In genomic region chr8:46225501-46225900, GRCm38 (mm10) we compare ENCODE assay signal across 27 mouse cellular contexts. TPM values are rescaled to one million over a fixed set of nuclear protein-coding genes. Genes with fewer than 3 reads are reported as not detected.
A peak's percentile ranks its signal among the peaks of the same experiment; 100 is the strongest.
DNase-seq lines count a peak whose midpoint lies in the region; ATAC-seq and TF ChIP-seq lines count a peak whose summit lies in the region.
"Had no signal": no experiment of that assay in that cellular context is flagged by ENCODE, and none has a peak within 500 bp of the region (broad histone marks: within the 10 kb centered on the region; RNA-seq: fewer than 3 reads in every experiment).

No protein-coding gene starts in this region.

- H3K9ac ChIP-seq in heart, adult 2 months (ENCODE audit: low read depth, low read length), result no peak overlapping the region
- no peak overlapping the region for H3K9ac ChIP-seq in heart, postnatal 0 days (replicated peaks; ENCODE audit: low read depth, low read length)
- H3K9ac ChIP-seq: forebrain, embryonic 15.5 days; hindbrain, embryonic 13.5 days; liver, embryonic 13.5 days had no signal

- no peak overlapping the region for H3K4me3 ChIP-seq in heart, adult 2 months
- no peak overlapping the region for H3K4me3 ChIP-seq in heart, postnatal 0 days (ENCODE audit: low read depth, low read length)
- H3K4me3 ChIP-seq: forebrain, embryonic 10.5 days; forebrain, embryonic 15.5 days; hindbrain, embryonic 13.5 days; liver, embryonic 13.5 days had no signal

- intact Hi-C loops in heart, adult 2 months (cut with DNase I), result no loop called here
- intact Hi-C loops in heart, postnatal 10 days (cut with DNase I), result no loop called here

- ATAC-seq in heart, postnatal 0 days (ENCODE audit: insufficient read depth, low read depth), result peak; percentile 22; the same call in 1 of the 2 replicates
- ATAC-seq: forebrain, embryonic 15.5 days; intestine, embryonic 16.5 days; midbrain, embryonic 16.5 days had no signal

- no peak for TF ChIP-seq EP300 in heart, adult 2 months (IDR thresholded peaks at IDR 0.05; ENCODE audit: insufficient read depth, low read depth, low read length)
- TF ChIP-seq EP300 in heart, postnatal 0 days (IDR thresholded peaks at IDR 0.05; ENCODE audit: low read depth), result no peak

- H3K27me3 ChIP-seq in heart, adult 2 months (ENCODE audit: control insufficient read depth, insufficient read depth, low read length), result no peaks in the 10 kb centered on the region
- H3K27me3 ChIP-seq in heart, postnatal 0 days (ENCODE audit: control insufficient read depth, insufficient read depth, low read length), result no peaks in the 10 kb centered on the region
- H3K27me3 ChIP-seq: forebrain, embryonic 15.5 days; liver, embryonic 13.5 days had no signal

- no peak for TF ChIP-seq POLR2A in heart, adult 2 months (IDR thresholded peaks at IDR 0.05; ENCODE audit: insufficient read depth, low read depth, low read length)

- H3K79me2 ChIP-seq in heart, adult 2 months (replicated peaks; ENCODE audit: control insufficient read depth, insufficient read depth, low read length), result no peaks in the 10 kb centered on the region

- no peaks in the 10 kb centered on the region; the same call in 1 of the 2 replicates for H3K4me1 ChIP-seq in heart, adult 2 months (ENCODE audit: control insufficient read depth, insufficient read depth, low read length)
- peaks cover 6% of the 10 kb centered on the region for H3K4me1 ChIP-seq in heart, postnatal 0 days (ENCODE audit: control insufficient read depth, insufficient read depth)
- H3K4me1 ChIP-seq: forebrain, embryonic 10.5 days; forebrain, embryonic 15.5 days; hindbrain, embryonic 13.5 days; liver, embryonic 13.5 days had no signal

- H3K9me3 ChIP-seq in heart, postnatal 0 days (replicated peaks; ENCODE audit: control insufficient read depth, low read length), result no peaks in the 10 kb centered on the region
- H3K9me3 ChIP-seq: forebrain, embryonic 10.5 days; forebrain, embryonic 15.5 days; G1E; hindbrain, embryonic 13.5 days; liver, embryonic 13.5 days had no signal

- H3K36me3 ChIP-seq in heart, adult 2 months (ENCODE audit: control insufficient read depth, insufficient read depth, low read length), result no peaks in the 10 kb centered on the region
- H3K36me3 ChIP-seq in heart, postnatal 0 days (replicated peaks; ENCODE audit: control insufficient read depth, insufficient read depth, low read length), result no peaks in the 10 kb centered on the region
- H3K36me3 ChIP-seq: forebrain, embryonic 10.5 days; forebrain, embryonic 15.5 days; G1E; hindbrain, embryonic 13.5 days; liver, embryonic 13.5 days had no signal

- no peak for TF ChIP-seq CTCF in heart, adult 2 months (IDR thresholded peaks at IDR 0.05)
- no peak for TF ChIP-seq CTCF in heart, postnatal 0 days (IDR thresholded peaks at IDR 0.05; ENCODE audit: low read depth)

- peak overlapping the region; percentile 18; the same call in 1 of the 2 replicates for H3K27ac ChIP-seq in heart, adult 2 months
- peak overlapping the region; percentile 49; the same call in 1 of the 2 replicates for H3K27ac ChIP-seq in heart, postnatal 0 days (ENCODE audit: low read depth)
- H3K27ac ChIP-seq: forebrain, embryonic 10.5 days; forebrain, embryonic 15.5 days; hindbrain, embryonic 13.5 days; kidney, postnatal 0 days; liver, embryonic 13.5 days had no signal

- H3K4me2 ChIP-seq in heart, postnatal 0 days (ENCODE audit: low read depth, low read length), result no peak overlapping the region
- H3K4me2 ChIP-seq: forebrain, embryonic 15.5 days; hindbrain, embryonic 13.5 days; liver, embryonic 13.5 days; midbrain, embryonic 11.5 days had no signal

- 42% methylated on average over 3 of the region's 3 CpGs for WGBS in heart, adult 2 months
- 38% methylated on average over 3 of the region's 3 CpGs for WGBS in heart, postnatal 0 days

- no peak for DNase-seq in heart, adult 2 months
- no peak for DNase-seq in heart, postnatal 10 days
- DNase-seq in heart, postnatal 0 days (ENCODE audit: low spot score), result peak; percentile 53
- no peak for DNase-seq in heart, adult 18-20 months
- peak; percentile 98 for DNase-seq in 3T3-L1 (ENCODE audit: low read depth, low spot score)
- DNase-seq in NIH3T3 (ENCODE audit: low read depth), result peak; percentile 92
- no peak for DNase-seq in testis, postnatal 10 days (ENCODE audit: low spot score)
- no peak for DNase-seq in retina, postnatal 1 day
- DNase-seq: adrenal gland, adult 2 months; adrenal gland, postnatal 36 days; cerebellum, adult 18-20 months; cerebellum, postnatal 10 days; heart, postnatal 36 days; kidney, adult 8-10 months; kidney, postnatal 4 days; liver, embryonic 13.5 days; lung, adult 18-20 months; lung, postnatal 10 days; thymus, postnatal 4 days had no signal

RNA-seq across cellular contexts. Expression of gene Slc25a4, which starts 14.4 kb away (rescaled TPM):
- 1,000 to 10,000 TPM; 4,382 to 5,412 TPM for total RNA-seq in heart, adult 2 months (2021)
- 4,929 and 5,477 TPM in 2 replicates for polyA plus RNA-seq in heart, adult 2 months (2012; rRNA removed)
- 1,000 to 10,000 TPM; 3,766 to 3,984 TPM for total RNA-seq in heart, postnatal 10 days (2021)
- total RNA-seq in heart, postnatal 0 days (2014; rRNA removed; ENCODE audit: low replicate concordance), result 6,222 and 7,450 TPM in 2 replicates
- 6,522 and 6,528 TPM in 2 replicates for polyA plus RNA-seq in heart, postnatal 0 days (2015; fragmentation: Nextera tagmentation; extraction: Ambion mirVana)
- 1,000 to 10,000 TPM; 4,817 to 5,383 TPM for total RNA-seq in heart, adult 18-20 months (2021)

Comparison
In these comparisons a context has a peak if more than half of its experiments do, and no peak if none do; other contexts are left out.
1. DNase-seq: peak in heart, postnatal 0 days (single experiment), 3T3-L1 (single experiment) and NIH3T3 (single experiment); none in heart, adult 2 months (0 of 2), heart, postnatal 10 days (0 of 2), heart, adult 18-20 months (0 of 2), testis, postnatal 10 days (single experiment) and retina, postnatal 1 day (single experiment).